Mouse (Mus musculus) layer of hippocampus, postnatal 10 days (tissue): ENCODE data around the gene Fgf22. TPM values are rescaled to one million over a fixed set of nuclear protein-coding genes. Genes with fewer than 3 reads are reported as not detected.
"Not testable (repeated sequence)": the region's sequence is repeated elsewhere in the genome, so short reads cannot be mapped to it uniquely, and the experiment has no call there.

Source experiments
- DNase-seq, 2 experiments: peaks; one replicate each; pipeline ENCODE4 v3.0.0; 2021; ENCODE audit warnings: low spot score in 2 of 2
- total RNA-seq, 2 experiments: library from RNA; stranded (reverse); gene quantifications; 2 replicates each; pipeline ENCODE4 v1.2.3; 2021

Gene Fgf22
- total RNA-seq, 2 experiments from 2014 or later, result 1.2 to 1.7 TPM

GRCm38 (mm10) chr10:79729357-79729965, 25.4 kb upstream of the Fgf22 start:
- DNase-seq, result no peak

- no peak for DNase-seq
Observed at GRCm38 (mm10) chr10:79732500-79732899, 22.4 kb upstream of the Fgf22 start.

GRCm38 (mm10) chr10:79733847-79734246, 21.0 kb upstream of the Fgf22 start:
- DNase-seq, result no peak

GRCm38 (mm10) chr10:79735361-79735760, 19.5 kb upstream of the Fgf22 start:
- no peak for DNase-seq

DNA sequence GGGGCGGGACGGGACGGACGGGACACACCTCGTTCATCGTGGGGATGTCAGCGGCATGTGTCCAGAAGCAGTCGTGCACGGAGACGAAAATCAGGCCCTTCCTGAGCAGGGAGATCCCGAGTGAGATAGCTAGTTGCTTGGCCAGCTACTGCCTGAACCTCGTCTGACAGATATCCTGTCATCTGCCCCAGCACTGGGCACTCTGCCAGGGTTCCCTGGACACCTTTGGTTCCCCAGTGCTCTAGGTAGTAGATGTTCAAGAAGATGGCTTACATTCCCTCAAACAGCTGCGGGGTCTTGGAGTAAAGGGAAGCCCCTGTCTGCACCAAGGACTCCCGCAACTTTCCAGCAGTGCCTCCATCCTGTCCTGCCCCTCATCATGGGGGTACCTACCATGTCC, 18.2 kb upstream of the Fgf22 start:
- DNase-seq, result no peak

- DNase-seq, result no peak
Observed at GRCm38 (mm10) chr10:79738259-79738658, 16.6 kb upstream of the Fgf22 start.

DNA sequence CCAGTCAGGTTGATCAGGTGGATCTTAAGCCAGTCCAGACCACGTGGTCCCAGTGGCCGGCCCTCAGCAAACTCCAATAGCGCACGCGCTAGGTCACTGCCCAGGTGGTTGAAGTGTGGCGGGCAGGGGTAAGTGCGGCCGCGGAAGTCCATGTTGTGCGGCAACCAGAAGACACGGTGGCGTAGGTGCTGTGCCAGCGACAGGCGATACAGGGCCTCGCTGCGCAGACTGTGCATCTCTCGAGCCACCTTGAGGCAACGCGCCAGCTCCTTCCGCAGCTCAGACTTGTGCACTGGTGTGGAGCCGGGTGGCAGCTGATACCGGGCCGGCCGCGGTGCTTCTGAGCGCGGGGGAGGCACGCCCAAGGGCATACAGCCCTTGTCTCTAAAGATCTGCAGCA, 15.6 kb upstream of the Fgf22 start:
- DNase-seq, result no peak

DNA sequence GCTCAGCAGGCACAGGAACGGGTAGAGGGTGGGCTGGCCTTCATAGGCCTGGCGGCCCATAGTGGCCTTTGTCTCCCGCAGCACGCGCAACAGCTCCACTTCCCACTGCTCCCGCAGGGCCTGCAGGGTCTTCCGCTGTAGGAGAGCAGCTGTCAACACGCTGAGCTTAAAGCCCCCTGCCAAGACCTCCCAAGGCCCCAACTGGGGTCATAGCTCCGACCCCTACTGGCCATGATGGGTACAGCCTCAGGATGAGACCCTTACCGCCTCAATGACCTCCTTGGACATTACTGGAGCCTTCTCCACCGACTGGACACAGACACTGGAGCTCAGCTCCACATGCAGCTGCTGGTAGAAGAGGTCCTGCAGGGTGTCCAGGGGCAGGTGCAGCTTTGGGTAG, 14.0 kb upstream of the Fgf22 start:
- DNase-seq, result no peak

DNA sequence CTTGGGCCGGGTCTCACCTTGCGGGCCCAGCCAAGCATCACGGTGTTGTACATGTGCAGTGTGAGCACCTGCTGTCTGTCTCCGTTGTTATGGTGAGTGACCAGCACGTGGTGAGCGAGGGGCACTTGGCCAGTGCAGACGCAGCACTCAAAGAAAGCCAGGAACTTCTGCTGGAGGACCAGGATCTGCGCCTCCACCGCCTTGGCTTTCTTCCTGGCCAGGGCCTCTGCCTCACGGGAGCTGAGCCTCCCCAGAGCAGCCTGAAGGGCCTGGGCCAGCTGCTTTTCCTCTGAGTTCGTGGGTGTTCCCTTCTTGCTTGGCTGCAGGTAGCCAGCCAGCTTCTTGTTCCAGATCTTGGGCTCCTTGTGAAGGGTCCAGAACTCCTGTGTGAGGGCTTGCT, 11.7 kb upstream of the Fgf22 start:
- DNase-seq, result no peak

DNA sequence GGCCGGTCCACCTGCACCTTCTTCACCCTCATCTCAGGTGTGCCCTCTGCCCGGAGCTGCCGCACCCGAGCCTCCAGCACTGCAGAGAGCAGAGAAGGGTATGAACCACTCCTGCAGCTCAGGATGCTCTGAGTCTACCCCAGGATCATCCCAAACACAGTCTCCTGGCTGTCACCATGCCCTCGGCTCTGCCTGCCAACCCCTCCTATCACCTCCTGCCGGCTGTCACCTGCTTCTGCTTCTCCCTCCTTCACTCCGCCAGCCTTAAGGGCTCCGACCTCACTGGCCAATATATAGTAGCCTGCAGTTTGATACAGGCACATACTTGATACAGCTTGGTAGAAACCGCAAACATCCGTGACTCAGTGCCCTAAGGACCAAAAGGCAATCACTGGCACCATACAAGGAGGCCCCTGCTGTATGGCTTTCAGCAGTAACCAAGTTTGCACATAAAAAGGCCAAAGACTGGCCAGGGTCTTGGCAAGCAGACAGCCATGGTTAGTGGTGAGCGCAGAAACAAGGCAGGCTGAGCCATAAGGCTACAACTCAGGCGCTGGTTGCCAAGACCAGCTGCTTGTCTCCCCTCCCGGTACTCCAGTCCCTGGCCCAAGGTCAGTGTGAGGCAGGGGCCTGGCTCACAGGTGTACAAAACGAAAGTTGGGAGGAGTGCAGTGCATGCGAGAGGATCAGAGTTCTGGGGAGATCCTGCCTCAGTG, 11.1 kb upstream of the Fgf22 start:
- DNase-seq, result no peak

DNA sequence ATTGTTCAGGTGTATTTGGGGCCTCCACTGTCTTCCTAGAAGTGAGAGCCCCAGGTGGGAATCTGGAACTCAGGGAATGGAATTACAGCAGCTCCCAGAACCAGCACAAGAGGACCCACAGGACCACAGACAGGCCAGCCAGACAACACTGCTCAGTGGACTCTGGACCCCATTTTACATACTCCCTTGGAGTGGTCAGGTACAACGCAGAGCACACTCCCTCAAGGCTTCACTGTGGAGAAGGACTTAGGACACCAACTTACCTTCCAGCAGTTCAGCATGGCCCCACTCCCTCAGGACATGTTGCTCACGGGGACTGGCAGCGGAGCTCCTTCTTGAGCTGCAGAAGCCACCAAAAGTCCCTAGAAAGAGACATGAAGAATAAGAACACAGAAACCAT, 9.5 kb upstream of the Fgf22 start:
- DNase-seq, result no peak

DNA sequence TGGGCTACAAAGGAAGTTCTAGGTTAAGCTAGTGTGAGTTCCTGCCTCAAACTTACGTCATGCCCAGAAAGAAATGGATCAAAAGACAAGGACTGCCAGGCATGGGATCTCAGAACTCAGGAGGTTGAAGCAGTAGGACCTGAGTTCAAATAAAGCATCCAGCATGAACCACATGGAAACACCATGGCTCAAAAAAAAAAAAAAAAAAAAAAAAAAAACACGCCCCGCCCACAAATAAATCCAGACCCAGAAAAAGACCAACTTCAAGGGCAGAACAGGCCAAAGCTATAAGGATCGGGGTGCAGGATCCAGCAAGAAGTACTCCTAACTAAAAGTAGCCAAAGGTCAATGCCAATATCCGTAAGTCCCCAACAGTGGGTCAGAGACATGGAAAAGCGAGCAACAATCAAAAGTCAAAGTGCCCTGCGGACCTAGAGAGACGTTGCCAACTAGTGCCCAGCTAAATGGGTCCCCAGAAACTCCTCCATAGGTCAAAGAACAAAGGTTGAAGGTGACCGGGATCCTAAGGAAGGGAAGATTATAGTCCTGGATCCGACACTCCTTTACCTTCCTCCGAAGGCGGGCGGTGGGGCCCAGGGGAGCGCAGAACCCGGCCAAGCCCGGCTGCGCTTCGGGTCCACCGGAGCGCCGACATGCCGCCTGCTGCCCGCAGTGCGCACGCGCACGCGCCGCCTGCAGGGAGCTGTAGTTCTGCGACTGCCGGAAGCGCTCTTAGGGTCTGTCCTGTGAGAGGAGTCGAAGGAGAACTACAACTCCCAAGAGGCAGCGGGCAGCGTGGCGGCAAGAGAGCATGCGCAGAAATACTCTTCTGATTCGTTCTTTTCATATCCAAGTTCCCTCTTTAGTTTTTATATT, 8.7 kb upstream of the Fgf22 start, which contains the start of gene Polrmt:
Polrmt (minus strand) TSS at position 684 of the 876 bp plus-strand sequence.
- DNase-seq, result peak; percentile 92 to 95

DNA sequence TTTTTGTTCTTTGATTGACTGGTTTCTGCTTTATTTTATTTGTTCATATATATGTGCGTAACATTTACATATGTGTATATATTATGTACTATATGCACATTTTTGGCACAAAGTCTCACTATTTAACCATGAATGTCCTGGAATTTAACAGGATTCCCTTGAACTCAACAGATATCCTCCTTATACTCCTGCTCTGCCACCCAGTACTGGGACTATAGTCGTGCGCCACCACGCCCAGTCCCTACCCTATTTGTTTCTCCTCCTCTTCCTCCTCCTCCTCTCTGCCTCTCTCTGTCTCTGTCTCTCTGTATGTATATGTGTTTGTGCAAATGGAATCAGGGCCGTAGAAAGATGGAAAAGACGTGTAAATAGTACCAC, 8.1 kb upstream of the Fgf22 start:
- no peak for DNase-seq

- no peak for DNase-seq
Observed at GRCm38 (mm10) chr10:79748496-79748895, 6.4 kb upstream of the Fgf22 start.

DNA sequence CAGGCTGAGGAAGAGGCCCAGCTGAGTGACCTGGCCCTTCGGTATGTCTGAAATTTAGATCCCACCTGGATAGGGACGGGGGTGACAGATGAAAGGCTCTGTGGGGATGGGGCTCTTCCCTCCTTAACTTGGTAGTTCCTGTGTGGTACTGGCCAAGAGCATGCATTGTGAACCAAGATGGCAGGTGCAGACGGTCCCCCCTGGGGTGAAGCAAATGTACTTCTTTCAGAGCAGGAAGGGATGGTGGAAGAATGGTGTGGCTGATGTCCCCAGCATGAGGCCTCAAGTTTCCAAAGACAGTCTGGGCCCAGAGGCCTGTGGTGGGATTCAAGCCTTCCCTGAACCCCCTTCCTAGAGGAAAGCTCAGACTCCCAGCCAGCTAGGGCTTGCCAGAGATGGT, 978 bp downstream of the Fgf22 start:
- no peak for DNase-seq

GRCm38 (mm10) chr10:79756660-79757059, 1.8 kb downstream of the Fgf22 start:
- no peak for DNase-seq

GRCm38 (mm10) chr10:79759675-79760074, 4.8 kb downstream of the Fgf22 start:
- DNase-seq, result not testable (repeated sequence)

DNA sequence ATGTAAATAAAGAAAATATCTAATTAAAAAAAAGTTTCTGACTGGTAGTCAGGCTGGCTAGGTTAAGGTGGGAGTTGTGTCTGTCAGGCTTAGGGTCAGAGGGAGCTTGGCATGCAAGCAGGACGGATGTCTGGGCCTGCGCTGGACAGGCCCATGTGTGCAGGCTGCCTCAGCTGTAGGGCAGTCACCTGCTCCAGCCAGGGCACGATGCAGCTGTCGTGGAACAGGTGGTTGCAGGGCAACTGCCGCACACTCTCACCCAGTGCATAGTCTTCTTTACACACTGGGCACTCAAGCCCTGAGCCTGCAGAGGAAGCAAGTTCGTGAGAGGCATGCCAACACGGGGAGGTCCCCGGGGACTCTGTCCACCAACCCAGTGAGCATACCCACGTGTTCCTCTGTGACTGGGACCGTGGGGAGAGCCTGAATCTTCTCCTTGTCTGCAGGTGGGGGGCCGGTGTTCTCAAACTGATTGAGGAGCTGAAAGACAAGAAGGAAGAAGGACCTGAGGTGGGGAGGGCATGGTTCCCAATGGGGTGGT, 5.8 kb downstream of the Fgf22 start:
- no peak for DNase-seq

DNA sequence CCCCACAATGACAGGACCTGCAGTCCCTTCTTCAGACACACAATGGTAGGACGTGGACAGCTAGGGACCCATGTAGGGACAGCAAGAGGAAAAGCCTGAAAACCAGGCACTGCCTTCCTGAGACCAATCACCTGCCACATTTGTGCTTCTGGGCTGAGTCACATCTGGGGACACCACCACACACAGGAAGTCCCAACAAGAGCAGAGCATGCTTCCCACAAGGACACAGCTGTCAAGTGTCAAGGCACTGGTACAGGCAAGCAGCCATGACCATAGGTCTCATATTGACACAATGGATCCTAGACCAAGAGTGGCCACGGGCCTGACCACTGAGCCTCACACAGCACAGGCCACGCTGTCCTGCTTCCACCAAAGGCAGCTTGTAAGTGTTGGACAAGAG, 8.0 kb downstream of the Fgf22 start:
- DNase-seq, result no peak

GRCm38 (mm10) chr10:79764234-79764633, 9.4 kb downstream of the Fgf22 start:
- no peak for DNase-seq

GRCm38 (mm10) chr10:79765228-79765745, 10.4 kb downstream of the Fgf22 start:
- no peak for DNase-seq
